Mouse (Mus musculus): ENCODE measurements around the gene Sept9.

Sept9 gene

DNA sequence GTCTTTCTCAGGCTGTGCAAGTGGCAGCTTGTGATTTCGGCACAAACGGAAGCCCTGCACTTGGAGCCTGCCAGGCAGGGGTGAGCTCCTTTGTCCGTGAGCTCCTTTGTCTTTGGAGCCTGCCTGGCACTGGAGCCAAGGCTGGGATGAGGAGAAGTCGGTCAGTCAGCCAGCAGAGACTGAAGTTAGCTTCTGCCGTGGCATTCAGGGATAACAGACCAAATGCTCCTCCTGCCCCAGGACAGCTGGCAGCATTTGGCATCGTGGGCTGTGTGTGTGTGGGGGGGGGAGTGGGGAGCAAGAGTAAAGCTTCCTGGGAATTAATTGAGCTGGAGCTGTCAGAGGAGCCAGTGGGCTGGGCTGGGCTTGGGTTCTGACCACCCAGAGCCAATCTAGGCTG lies 210.6 kb downstream of the Sept9 start:
- no peak for DNase-seq

DNA sequence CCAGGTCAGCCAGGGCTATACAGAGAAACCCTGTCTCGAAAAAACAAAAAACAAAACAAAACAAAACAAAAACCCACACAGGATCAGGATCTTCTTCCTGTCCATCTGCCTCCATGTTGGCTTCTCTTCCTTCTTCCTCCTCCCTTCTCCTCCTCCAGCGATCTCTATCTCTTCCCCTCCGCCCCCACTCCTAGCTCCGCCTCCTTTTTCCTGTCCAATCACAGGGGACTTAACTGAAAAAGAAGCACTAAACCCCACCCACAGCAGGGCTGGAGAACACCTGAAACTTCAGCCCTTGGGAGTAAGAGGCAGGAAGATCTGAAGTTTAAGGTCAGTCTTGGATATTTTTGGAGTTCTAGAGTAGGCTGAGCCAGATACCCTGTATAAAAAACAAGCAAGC lies 212.2 kb downstream of the Sept9 start:
- no peak for DNase-seq
